Mouse (Mus musculus) MEL (cell line): ENCODE measurements at regions not wholly inside any gene's neighbourhood (a gene's known extent, or its start where the extent isn't known, plus 50 kb on each side); places are given as distances from the start of the nearest gene placed in this dataset.

Experiments
- DNase-seq: peaks from one replicate; pipeline ENCODE4 v3.0.0; 2011; ENCODE audit warnings: low read depth, low spot score
- H3K27ac ChIP-seq: 2 replicates; pipeline ENCODE4 v1.5.1; 2012; ENCODE audit warnings: low read depth, mild to moderate bottlenecking, control low read depth, low read length, moderate library complexity; ENCODE audit not compliant: control insufficient read depth
- H3K27me3 ChIP-seq, 2 experiments: fragments of 150-350 bp in 1 of 2; sonication (generic) in 1 of 2; 2 replicates each; pipeline ENCODE4 v1.6.1; 2012; ENCODE audit warnings: low read length in 2 of 2, mild to moderate bottlenecking in 2 of 2, improper control_type of control experiment in 1 of 2, moderate library complexity in 1 of 2; ENCODE audit not compliant: insufficient read depth in 2 of 2, control insufficient read depth in 1 of 2
- H3K36me3 ChIP-seq, 2 experiments: 2 replicates each; pipeline ENCODE4 v1.6.1; 2012 to 2014; ENCODE audit warnings: low read length in 2 of 2, improper control_type of control experiment in 1 of 2, inconsistent platforms in 1 of 2, mild to moderate bottlenecking in 1 of 2; ENCODE audit not compliant: insufficient read depth in 2 of 2, control insufficient read depth in 1 of 2
- H3K4me1 ChIP-seq, 2 experiments: fragments of 150-350 bp in 1 of 2; sonication (generic) in 1 of 2; 2 replicates each; pipeline ENCODE4 v1.6.1; 2012; ENCODE audit warnings: low read length in 2 of 2, improper control_type of control experiment in 1 of 2, mild to moderate bottlenecking in 1 of 2; ENCODE audit not compliant: insufficient read depth in 2 of 2, control insufficient read depth in 1 of 2
- H3K4me3 ChIP-seq, 2 experiments: fragments of 150-350 bp in 1 of 2; sonication (generic) in 1 of 2; 2 replicates each; pipeline ENCODE4 v1.5.1; 2012; ENCODE audit warnings: low read depth in 2 of 2, low read length in 2 of 2, mild to moderate bottlenecking in 2 of 2, moderate library complexity in 2 of 2, control low read depth in 1 of 2, improper control_type of control experiment in 1 of 2; ENCODE audit not compliant: control insufficient read depth in 1 of 2, insufficient read depth in 1 of 2
- H3K79me2 ChIP-seq: 2 replicates; pipeline ENCODE4 v1.6.1; 2012; ENCODE audit warnings: mild to moderate bottlenecking, low read length, moderate library complexity; ENCODE audit not compliant: control insufficient read depth, poor library complexity, insufficient read depth
- H3K9ac ChIP-seq: 2 replicates; pipeline ENCODE4 v1.6.1; 2012; ENCODE audit warnings: low read depth, mild to moderate bottlenecking, control low read depth, low read length, moderate library complexity; ENCODE audit not compliant: control insufficient read depth, poor library complexity, severe bottlenecking
- H3K9me3 ChIP-seq: fragments of 150-350 bp; sonication (generic); replicated peaks from 2 replicates; pipeline ENCODE4 v1.6.1; 2012; ENCODE audit warnings: mild to moderate bottlenecking, low read length, improper control_type of control experiment, moderate library complexity; ENCODE audit not compliant: insufficient read depth
- CTCF ChIP-seq, 3 experiments: IDR thresholded peaks in 2 of 3; conservative IDR thresholded peaks in 1 of 3; 2 replicates each; pipeline ENCODE4 v1.5.1; 2011 to 2012; ENCODE audit warnings: low read length in 3 of 3, low read depth in 2 of 3, mild to moderate bottlenecking in 2 of 3, improper control_type of control experiment in 1 of 3, inconsistent platforms in 1 of 3, mixed read lengths in 1 of 3, moderate library complexity in 1 of 3; ENCODE audit not compliant: control insufficient read depth in 1 of 3, insufficient read depth in 1 of 3, poor library complexity in 1 of 3, severe bottlenecking in 1 of 3
- ELF1 ChIP-seq: IDR thresholded peaks from 2 replicates; pipeline ENCODE4 v1.6.1; 2014; ENCODE audit warnings: low read depth, mild to moderate bottlenecking, inconsistent platforms, low read length, improper control_type of control experiment, moderate library complexity
- EP300 ChIP-seq, 2 experiments: IDR thresholded peaks; 2 replicates each; pipeline ENCODE4 v1.6.1; 2011; ENCODE audit warnings: improper control_type of control experiment in 2 of 2, low read length in 2 of 2, low read depth in 1 of 2, mild to moderate bottlenecking in 1 of 2
- ETS1 ChIP-seq: IDR thresholded peaks from 2 replicates; pipeline ENCODE4 v1.6.1; 2012; ENCODE audit warnings: low read depth, mild to moderate bottlenecking, inconsistent platforms, low read length, improper control_type of control experiment, moderate library complexity
- GABPA ChIP-seq: IDR thresholded peaks from 2 replicates; pipeline ENCODE4 v1.6.1; 2012; ENCODE audit warnings: low read depth, mild to moderate bottlenecking, inconsistent platforms, low read length, improper control_type of control experiment, moderate library complexity
- GATA1 ChIP-seq: IDR thresholded peaks from 2 replicates; pipeline ENCODE4 v1.6.1; 2011; ENCODE audit warnings: low read depth, low read length, improper control_type of control experiment
- MAFK ChIP-seq: IDR thresholded peaks from 2 replicates; pipeline ENCODE4 v1.6.1; 2011; ENCODE audit warnings: low read depth, mild to moderate bottlenecking, low read length, improper control_type of control experiment, borderline replicate concordance
- MAZ ChIP-seq: IDR thresholded peaks from 2 replicates; pipeline ENCODE4 v1.6.1; 2012; ENCODE audit warnings: low read depth, mild to moderate bottlenecking, inconsistent platforms, low read length, improper control_type of control experiment
- MXI1 ChIP-seq: IDR thresholded peaks from 2 replicates; pipeline ENCODE4 v1.6.1; 2011; ENCODE audit warnings: mild to moderate bottlenecking, low read depth, low read length, improper control_type of control experiment
- MYC ChIP-seq: IDR thresholded peaks from 2 replicates; pipeline ENCODE4 v1.6.1; 2011; ENCODE audit warnings: low read depth, mild to moderate bottlenecking, low read length, improper control_type of control experiment, moderate library complexity
- NELFE ChIP-seq: IDR thresholded peaks from 2 replicates; pipeline ENCODE4 v1.6.1; 2011; ENCODE audit warnings: low read depth, low read length, improper control_type of control experiment
- POLR2AphosphoS5 ChIP-seq: IDR thresholded peaks from 2 replicates; pipeline ENCODE4 v1.6.1; 2012; ENCODE audit warnings: low read depth, borderline replicate concordance, mild to moderate bottlenecking, inconsistent platforms, low read length, moderate library complexity, mixed read lengths
- RAD21 ChIP-seq: IDR thresholded peaks from 2 replicates; pipeline ENCODE4 v1.6.1; 2011; ENCODE audit warnings: mild to moderate bottlenecking, low read depth, low read length, improper control_type of control experiment
- RCOR1 ChIP-seq: IDR thresholded peaks from 2 replicates; pipeline ENCODE4 v1.6.1; 2012; ENCODE audit warnings: low read depth, mild to moderate bottlenecking, inconsistent platforms, low read length, improper control_type of control experiment
- SIN3A ChIP-seq: IDR thresholded peaks from 2 replicates; pipeline ENCODE4 v1.6.1; 2012; ENCODE audit warnings: low read length, improper control_type of control experiment, inconsistent platforms
- SMC3 ChIP-seq: IDR thresholded peaks from 2 replicates; pipeline ENCODE4 v1.6.1; 2011; ENCODE audit warnings: low read depth, low read length, improper control_type of control experiment
- TBP ChIP-seq: IDR thresholded peaks from 2 replicates; pipeline ENCODE4 v1.8.0; 2011; ENCODE audit warnings: low read depth, low read length, improper control_type of control experiment

DNA sequence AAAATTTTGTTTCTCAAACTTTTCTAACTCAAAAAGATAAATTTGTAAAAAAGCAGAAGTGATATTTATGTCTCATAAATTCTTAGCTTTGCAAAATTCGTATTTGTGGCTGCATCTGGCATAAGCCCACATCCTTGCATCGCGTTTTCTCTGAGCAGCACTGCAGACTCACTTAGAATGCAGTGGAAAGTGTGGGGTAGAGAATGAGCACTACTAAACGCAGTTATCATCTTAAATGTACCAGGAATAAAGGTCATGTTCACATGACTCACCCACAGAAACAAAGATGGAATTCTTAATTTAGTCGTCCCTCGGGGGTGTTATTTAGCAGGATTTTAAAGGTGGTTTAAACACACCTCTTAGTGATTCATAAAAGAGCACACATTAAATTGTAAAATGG lies 126.8 kb upstream of the Frmd6 start:
- Histone ChIP-seq H3K9me3 (no peaks in the 10 kb centered on the region), H3K27ac (no peak overlapping the region), H3K9ac (no peak overlapping the region), H3K36me3 (no peaks in the 10 kb centered on the region), H3K27me3 (no peaks in the 10 kb centered on the region), H3K79me2 (no peaks in the 10 kb centered on the region), H3K4me1 (no peaks in the 10 kb centered on the region), H3K4me3 (no peak overlapping the region)
- DNase-seq, result no peak
- TF ChIP-seq ETS1 (no peak), NELFE (no peak), MXI1 (no peak), RAD21 (no peak), ELF1 (no peak)

DNA sequence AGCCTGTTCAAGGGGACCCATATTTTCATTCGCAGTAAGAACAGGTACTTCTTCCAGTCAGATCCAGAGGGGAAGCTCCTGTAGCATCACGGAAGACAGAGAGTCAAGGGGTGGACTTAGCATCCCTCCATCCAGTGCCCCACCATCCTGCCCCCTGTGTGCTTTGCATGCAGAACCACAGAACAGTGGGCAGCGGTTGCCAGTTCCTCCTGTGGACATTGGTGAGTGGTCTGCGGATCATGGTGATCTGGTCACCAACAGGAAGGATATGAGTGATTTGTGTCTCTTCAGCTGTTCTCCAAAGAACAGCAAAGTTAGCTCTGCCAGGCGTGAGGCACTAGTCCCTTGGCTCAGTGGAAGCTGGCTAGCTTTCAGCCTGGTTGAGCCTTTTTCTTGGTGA lies 122.8 kb upstream of the Frmd6 start:
- no peaks in the 10 kb centered on the region for H3K9me3 ChIP-seq
- no peaks in the 10 kb centered on the region for H3K36me3 ChIP-seq
- H3K27me3 ChIP-seq, result no peaks in the 10 kb centered on the region; a peak in 1 of 4 replicates
- no peak overlapping the region for H3K4me3 ChIP-seq
- H3K4me1 ChIP-seq, result no peaks in the 10 kb centered on the region
- no peak for TF ChIP-seq EP300 (IDR thresholded peaks at IDR 0.05; ENCODE audit: low read depth in 1 of 2, low read length in 2 of 2)
- TF ChIP-seq SMC3, result no peak
- TF ChIP-seq GATA1, result no peak
- no peak for TF ChIP-seq MAFK
- no peak for TF ChIP-seq POLR2AphosphoS5
- no peak for TF ChIP-seq ELF1
- TF ChIP-seq TBP, result no peak
- no peak for TF ChIP-seq GABPA
- no peak for TF ChIP-seq CTCF (IDR thresholded peaks at IDR 0.05 in 2 of 3, conservative IDR thresholded peaks at IDR 0.05 in 1 of 3; ENCODE audit: control insufficient read depth in 1 of 3, insufficient read depth in 1 of 3, low read depth in 2 of 3, low read length in 3 of 3, poor library complexity in 1 of 3, severe bottlenecking in 1 of 3)
- TF ChIP-seq SIN3A, result no peak
- TF ChIP-seq MAZ, result no peak
- H3K27ac ChIP-seq, result no peak overlapping the region
- no peak for DNase-seq
- no peaks in the 10 kb centered on the region for H3K79me2 ChIP-seq
- H3K9ac ChIP-seq, result no peak overlapping the region

DNA sequence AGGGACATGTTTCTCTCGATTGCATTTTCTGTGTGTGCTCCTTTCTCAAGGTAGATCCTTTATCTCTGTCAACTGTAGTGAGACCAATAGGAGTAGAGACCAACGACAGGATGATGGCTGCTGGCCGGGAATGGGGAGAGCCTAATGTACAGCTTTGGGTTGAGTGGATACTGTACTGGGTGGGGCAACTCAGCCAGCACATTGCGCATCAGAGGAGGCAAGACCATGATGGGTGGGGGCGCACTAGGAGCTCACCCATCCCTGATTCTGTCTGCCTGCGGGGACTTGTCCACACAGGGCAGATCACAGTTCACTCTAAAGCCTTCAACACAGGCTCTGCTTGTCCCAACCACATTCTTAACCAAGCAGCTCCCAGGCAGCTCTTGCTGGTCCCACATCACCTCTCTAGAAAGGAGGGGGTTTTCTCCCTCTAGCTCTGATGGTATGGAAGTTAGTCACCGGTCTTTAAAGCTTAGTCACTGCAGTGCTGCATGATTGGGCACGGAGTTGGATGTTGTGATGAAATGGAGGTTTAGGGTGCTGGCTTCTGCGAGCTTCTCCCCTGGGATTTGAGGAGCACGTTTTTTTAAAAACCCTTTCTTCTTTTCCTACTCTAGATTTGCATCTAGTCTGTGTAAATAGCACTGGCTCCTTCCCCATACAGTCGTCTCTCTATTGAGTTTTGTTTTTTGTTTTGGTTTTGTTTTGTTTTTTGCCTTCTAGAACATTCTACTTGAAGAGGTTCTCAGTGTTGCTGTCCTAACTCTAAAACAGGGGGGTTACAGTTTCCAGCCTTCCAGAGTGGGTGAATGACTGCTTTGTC lies 118.3 kb upstream of the Frmd6 start:
- H3K79me2 ChIP-seq, result no peaks in the 10 kb centered on the region
- no peak overlapping the region for H3K27ac ChIP-seq
- no peaks in the 10 kb centered on the region for H3K9me3 ChIP-seq
- no peaks in the 10 kb centered on the region for H3K4me1 ChIP-seq
- DNase-seq, result no peak
- no peak overlapping the region for H3K9ac ChIP-seq
- no peak overlapping the region for H3K4me3 ChIP-seq
- no peaks in the 10 kb centered on the region; a peak in 1 of 4 replicates for H3K27me3 ChIP-seq
- H3K36me3 ChIP-seq, result peaks cover 0 to 2% of the 10 kb centered on the region in 2 experiments; a peak in 1 of 4 replicates
- TF ChIP-seq MYC (no peak), RCOR1 (no peak)
